Mouse (Mus musculus) cerebellum, postnatal 14 days (tissue): Measurements from ENCODE around the gene Npy2r.

ENCODE experiments used
- DNase-seq, 2 experiments: peaks; one replicate each; pipeline ENCODE4 v3.0.0; 2021; ENCODE audit warnings: mixed read lengths in 2 of 2

Gene Npy2r

GRCm38 (mm10) chr3:82547908-82548721, at the start of gene Npy2r:
TSS of gene Npy2r (minus strand) at chr3:82548084.
- peak; percentile 19 to 27 for DNase-seq

- peak; percentile 31 to 39 for DNase-seq
These were observed 9.9 kb upstream of the Npy2r start for GRCm38 (mm10) chr3:82557786-82558185.

- no peak for DNase-seq
These were observed 8.5 kb upstream of the Npy2r start for GRCm38 (mm10) chr3:82556311-82556828.

- no peak for DNase-seq
These were observed 2.0 kb upstream of the Npy2r start for GRCm38 (mm10) chr3:82549932-82550331.

- DNase-seq, result no peak
These were observed 869 bp upstream of the Npy2r start for GRCm38 (mm10) chr3:82548753-82549152.

- no peak for DNase-seq
These were observed 6.4 kb downstream of the Npy2r start for GRCm38 (mm10) chr3:82541449-82541848.

GRCm38 (mm10) chr3:82539951-82540350, 7.9 kb downstream of the Npy2r start:
- DNase-seq, result no peak

- no peak for DNase-seq
These were observed 23.1 kb downstream of the Npy2r start for GRCm38 (mm10) chr3:82524792-82525191.

- DNase-seq, result no peak
These were observed 49.9 kb downstream of the Npy2r start for GRCm38 (mm10) chr3:82498006-82498405.
